Mouse (Mus musculus): ENCODE data around the gene Rnase10. TPM values are rescaled to one million over a fixed set of nuclear protein-coding genes. Genes with fewer than 3 reads are reported as not detected.
"Not testable (repeated sequence)": the region's sequence is repeated elsewhere in the genome, so short reads cannot be mapped to it uniquely, and the experiment has no call there.

The Rnase10 gene
- polyA plus RNA-seq, 2 experiments = not detected

GRCm38 (mm10) chr14:50976674-50977073 lies 30.9 kb upstream of the Rnase10 start:
- Histone ChIP-seq H3K4me1 (replicated peaks; ENCODE audit: control insufficient read depth in 2 of 2, insufficient read depth in 2 of 2, low read length in 1 of 2) (peaks cover 0 to 3% of the 10 kb centered on the region in 2 experiments; a peak in 1 of 4 replicates), H3K36me3 (replicated peaks; ENCODE audit: control insufficient read depth, insufficient read depth, low read depth) (no peaks in the 10 kb centered on the region), H3K4me2 (ENCODE audit: low read depth) (no peak overlapping the region), H3K9ac (replicated peaks) (no peak overlapping the region), H3K9me3 (ENCODE audit: control insufficient read depth, low read length) (no peaks in the 10 kb centered on the region), H3K27ac (no peak overlapping the region), H3K27me3 (ENCODE audit: control insufficient read depth, insufficient read depth, low read length) (no peaks in the 10 kb centered on the region), H3K4me3 (ENCODE audit: insufficient read depth in 1 of 2, low read depth in 2 of 2, low read length in 2 of 2) (no peak overlapping the region)
- no peak for TF ChIP-seq EP300 (IDR thresholded peaks at IDR 0.05; ENCODE audit: low read depth)
- DNase-seq (ENCODE audit: low read depth in 3 of 3, low spot score in 3 of 3) (no peak), ATAC-seq (ENCODE audit: insufficient read depth) (no peak)
- 31% methylated on average over 9 of the region's 9 CpGs for WGBS (ENCODE audit: insufficient replicate concordance)

GRCm38 (mm10) chr14:50978451-50978850 lies 29.1 kb upstream of the Rnase10 start:
- ATAC-seq (ENCODE audit: insufficient read depth); H3K36me3 ChIP-seq (replicated peaks; ENCODE audit: control insufficient read depth, insufficient read depth, low read depth); H3K4me3 ChIP-seq (ENCODE audit: insufficient read depth in 1 of 2, low read depth in 2 of 2, low read length in 2 of 2); H3K9ac ChIP-seq (replicated peaks); H3K27ac ChIP-seq; H3K9me3 ChIP-seq (ENCODE audit: control insufficient read depth, low read length); DNase-seq (ENCODE audit: low read depth in 3 of 3, low spot score in 3 of 3); H3K27me3 ChIP-seq (ENCODE audit: control insufficient read depth, insufficient read depth, low read length); H3K4me1 ChIP-seq (replicated peaks; ENCODE audit: control insufficient read depth in 2 of 2, insufficient read depth in 2 of 2, low read length in 1 of 2); H3K4me2 ChIP-seq (ENCODE audit: low read depth): not testable (repeated sequence)
- WGBS (ENCODE audit: insufficient replicate concordance) = 36% methylated on average over 6 of the region's 6 CpGs

DNA sequence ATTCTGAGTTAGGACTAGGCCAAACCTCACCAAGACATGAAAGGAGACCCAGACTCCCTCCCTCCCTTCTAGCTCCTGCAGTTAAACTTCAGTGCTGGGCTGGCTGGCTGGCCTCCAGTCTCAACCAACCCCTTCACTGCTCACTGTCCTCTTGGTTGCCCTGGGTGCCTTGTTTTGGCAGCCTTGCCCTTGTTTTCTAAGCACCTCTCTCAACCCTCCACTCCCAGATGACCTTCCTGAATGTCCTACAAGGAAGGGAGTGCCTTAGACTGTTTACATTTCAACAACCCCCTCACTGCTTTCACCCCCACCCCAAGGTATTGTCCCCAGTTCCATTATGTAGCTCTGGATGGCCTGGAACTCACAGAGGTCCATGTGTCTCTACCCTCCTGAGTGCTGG lies 27.9 kb upstream of the Rnase10 start:
- no peaks in the 10 kb centered on the region for H3K9me3 ChIP-seq (ENCODE audit: control insufficient read depth, low read length)
- TF ChIP-seq CTCF (IDR thresholded peaks at IDR 0.05; ENCODE audit: low read depth) (no peak), EP300 (IDR thresholded peaks at IDR 0.05; ENCODE audit: low read depth) (no peak)

DNA sequence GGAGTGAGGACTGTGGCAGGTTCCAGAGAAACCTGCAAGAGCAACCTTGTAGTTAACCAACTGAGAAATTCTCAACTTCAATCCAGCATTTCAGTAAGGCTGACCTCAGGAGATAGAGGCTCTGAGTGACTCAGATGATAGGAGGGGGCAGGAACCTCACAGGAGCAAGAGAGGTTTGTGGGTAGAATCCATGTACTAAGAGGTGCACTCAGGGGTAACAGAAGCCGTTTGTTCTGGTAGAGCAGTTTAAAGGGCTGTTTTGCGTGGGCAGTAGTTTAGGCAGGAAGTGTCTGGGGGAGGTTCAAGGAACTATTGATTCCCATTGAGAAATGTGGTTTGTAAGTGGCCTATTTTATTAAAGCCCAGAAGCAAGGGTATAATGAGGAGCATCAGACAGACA lies 26.3 kb upstream of the Rnase10 start:
- no peak for TF ChIP-seq CTCF (IDR thresholded peaks at IDR 0.05; ENCODE audit: low read depth)
- ATAC-seq (ENCODE audit: insufficient read depth) = no peak

More for the DNA sequence above, 27.9 kb upstream of the Rnase10 start:
- no peak overlapping the region for H3K9ac ChIP-seq (replicated peaks)
- no peak overlapping the region for H3K4me3 ChIP-seq (ENCODE audit: insufficient read depth in 1 of 2, low read depth in 2 of 2, low read length in 2 of 2)
- H3K36me3 ChIP-seq (replicated peaks; ENCODE audit: control insufficient read depth, insufficient read depth, low read depth) = no peaks in the 10 kb centered on the region
- peaks cover 0 to 3% of the 10 kb centered on the region in 2 experiments; a peak in 1 of 4 replicates for H3K4me1 ChIP-seq (replicated peaks; ENCODE audit: control insufficient read depth in 2 of 2, insufficient read depth in 2 of 2, low read length in 1 of 2)
- DNase-seq (ENCODE audit: low read depth in 3 of 3, low spot score in 3 of 3) (no peak), ATAC-seq (ENCODE audit: insufficient read depth) (no peak)
- H3K4me2 ChIP-seq (ENCODE audit: low read depth) = no peak overlapping the region
- H3K27ac ChIP-seq = no peak overlapping the region
- no peaks in the 10 kb centered on the region for H3K27me3 ChIP-seq (ENCODE audit: control insufficient read depth, insufficient read depth, low read length)

DNA sequence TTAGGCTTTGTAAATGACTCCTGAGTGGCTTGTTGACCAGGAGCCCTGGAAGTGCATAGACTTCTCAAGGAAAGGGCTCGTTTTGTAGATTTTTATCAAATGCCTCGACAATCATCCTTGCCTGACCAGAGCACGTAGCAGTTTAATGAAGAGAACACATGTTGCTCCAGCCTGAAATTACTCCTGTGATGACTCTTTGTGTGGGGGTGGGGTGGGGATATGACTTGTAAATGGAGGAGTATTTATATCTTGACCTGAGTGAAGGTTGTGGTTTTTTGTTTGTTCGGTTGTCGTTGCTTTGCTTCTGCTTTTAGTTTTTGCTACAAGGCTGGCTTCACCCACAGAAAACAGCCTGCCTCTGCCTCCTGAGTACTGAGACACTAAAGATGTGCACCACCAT lies 25.7 kb upstream of the Rnase10 start:
- Histone ChIP-seq H3K9ac (replicated peaks) (no peak overlapping the region), H3K4me1 (replicated peaks; ENCODE audit: control insufficient read depth in 2 of 2, insufficient read depth in 2 of 2, low read length in 1 of 2) (peaks cover 0 to 3% of the 10 kb centered on the region in 2 experiments; a peak in 1 of 4 replicates), H3K36me3 (replicated peaks; ENCODE audit: control insufficient read depth, insufficient read depth, low read depth) (no peaks in the 10 kb centered on the region), H3K4me3 (ENCODE audit: insufficient read depth in 1 of 2, low read depth in 2 of 2, low read length in 2 of 2) (no peak overlapping the region), H3K4me2 (ENCODE audit: low read depth) (no peak overlapping the region), H3K9me3 (ENCODE audit: control insufficient read depth, low read length) (no peaks in the 10 kb centered on the region), H3K27ac (no peak overlapping the region), H3K27me3 (ENCODE audit: control insufficient read depth, insufficient read depth, low read length) (no peaks in the 10 kb centered on the region)
- ATAC-seq (ENCODE audit: insufficient read depth) = no peak
- TF ChIP-seq CTCF (IDR thresholded peaks at IDR 0.05; ENCODE audit: low read depth) (no peak), EP300 (IDR thresholded peaks at IDR 0.05; ENCODE audit: low read depth) (no peak)
- 21% methylated on average over 5 of the region's 5 CpGs for WGBS (ENCODE audit: insufficient replicate concordance)
- no peak for DNase-seq (ENCODE audit: low read depth in 3 of 3, low spot score in 3 of 3)

More for the DNA sequence above, 26.3 kb upstream of the Rnase10 start:
- Histone ChIP-seq H3K4me2 (ENCODE audit: low read depth) (no peak overlapping the region), H3K4me1 (replicated peaks; ENCODE audit: control insufficient read depth in 2 of 2, insufficient read depth in 2 of 2, low read length in 1 of 2) (peaks cover 0 to 3% of the 10 kb centered on the region in 2 experiments; a peak in 1 of 4 replicates), H3K27me3 (ENCODE audit: control insufficient read depth, insufficient read depth, low read length) (no peaks in the 10 kb centered on the region), H3K9me3 (ENCODE audit: control insufficient read depth, low read length) (no peaks in the 10 kb centered on the region), H3K27ac (no peak overlapping the region), H3K4me3 (ENCODE audit: insufficient read depth in 1 of 2, low read depth in 2 of 2, low read length in 2 of 2) (no peak overlapping the region), H3K9ac (replicated peaks) (no peak overlapping the region), H3K36me3 (replicated peaks; ENCODE audit: control insufficient read depth, insufficient read depth, low read depth) (no peaks in the 10 kb centered on the region)
- WGBS (ENCODE audit: insufficient replicate concordance) = 8% methylated on average over 2 of the region's 2 CpGs
- no peak for DNase-seq (ENCODE audit: low read depth in 3 of 3, low spot score in 3 of 3)

GRCm38 (mm10) chr14:50987668-50988067 lies 19.9 kb upstream of the Rnase10 start:
- DNase-seq (ENCODE audit: low read depth in 3 of 3, low spot score in 3 of 3) (no peak), ATAC-seq (ENCODE audit: insufficient read depth) (no peak)
- Histone ChIP-seq H3K9ac (replicated peaks) (no peak overlapping the region), H3K36me3 (replicated peaks; ENCODE audit: control insufficient read depth, insufficient read depth, low read depth) (no peaks in the 10 kb centered on the region), H3K27ac (no peak overlapping the region), H3K4me1 (replicated peaks; ENCODE audit: control insufficient read depth in 2 of 2, insufficient read depth in 2 of 2, low read length in 1 of 2) (no peaks in the 10 kb centered on the region), H3K9me3 (ENCODE audit: control insufficient read depth, low read length) (no peaks in the 10 kb centered on the region), H3K27me3 (ENCODE audit: control insufficient read depth, insufficient read depth, low read length) (no peaks in the 10 kb centered on the region), H3K4me2 (ENCODE audit: low read depth) (no peak overlapping the region), H3K4me3 (ENCODE audit: insufficient read depth in 1 of 2, low read depth in 2 of 2, low read length in 2 of 2) (no peak overlapping the region)
- TF ChIP-seq EP300 (IDR thresholded peaks at IDR 0.05; ENCODE audit: low read depth) (no peak), CTCF (IDR thresholded peaks at IDR 0.05; ENCODE audit: low read depth) (no peak)
- WGBS (ENCODE audit: insufficient replicate concordance) = 66% methylated on average over 2 of the region's 2 CpGs
